Mouse (Mus musculus) G1E (cell line): ENCODE measurements around the gene Syce1l. TPM values are rescaled to one million over a fixed set of nuclear protein-coding genes. Genes with fewer than 3 reads are reported as not detected.

Experiments
- ATAC-seq: 2 replicates; pipeline ENCODE4 v1.8.0; 2016; ENCODE audit warnings: mild to moderate bottlenecking; ENCODE audit not compliant: insufficient number of reproducible peaks, poor library complexity, low FRiP score, severe bottlenecking; ENCODE audit errors: extremely low read depth
- DNase-seq: peaks from one replicate; pipeline ENCODE4 v3.0.0; 2012; ENCODE audit warnings: low spot score
- H3K27me3 ChIP-seq: 2 replicates; pipeline ENCODE4 v1.6.1; 2012; ENCODE audit warnings: mild to moderate bottlenecking, low read length, inconsistent platforms; ENCODE audit not compliant: insufficient read depth
- H3K36me3 ChIP-seq: replicated peaks from 2 replicates; pipeline ENCODE3; 2012; ENCODE audit warnings: mild to moderate bottlenecking, inconsistent platforms
- H3K4me1 ChIP-seq: 2 replicates; pipeline ENCODE4 v1.6.1; 2012; ENCODE audit warnings: low read depth, low read length, inconsistent platforms, mixed read lengths; ENCODE audit not compliant: insufficient read depth
- H3K4me3 ChIP-seq: 2 replicates; pipeline ENCODE4 v1.5.1; 2012; ENCODE audit warnings: low read depth, mild to moderate bottlenecking, inconsistent platforms, low read length, moderate library complexity, mixed read lengths
- H3K9me3 ChIP-seq: replicated peaks from 2 replicates; pipeline ENCODE4 v1.6.1; 2012; ENCODE audit warnings: inconsistent platforms
- CTCF ChIP-seq: IDR thresholded peaks from 2 replicates; pipeline ENCODE4 v1.5.1; 2012; ENCODE audit warnings: low read depth, low read length, inconsistent platforms, mixed read lengths
- GATA1 ChIP-seq: IDR thresholded peaks from 2 replicates; pipeline ENCODE4 v1.6.1; 2012; ENCODE audit warnings: borderline replicate concordance, low read length, inconsistent platforms, mixed read lengths
- GATA2 ChIP-seq: IDR thresholded peaks from 2 replicates; pipeline ENCODE4 v1.6.1; 2012; ENCODE audit warnings: low read depth, low read length, inconsistent platforms, borderline replicate concordance
- POLR2AphosphoS5 ChIP-seq: IDR thresholded peaks from 2 replicates; pipeline ENCODE4 v1.6.1; 2012; ENCODE audit warnings: low read depth, low read length, inconsistent platforms; ENCODE audit not compliant: insufficient replicate concordance
- TAL1 ChIP-seq: conservative IDR thresholded peaks from 2 replicates; pipeline ENCODE4 v1.6.1; 2012; ENCODE audit warnings: low read depth, low read length, inconsistent platforms, mixed read lengths
- polyA plus RNA-seq: library from polyadenylated mRNA; stranded (reverse); fragments of >175 nt; gene quantifications from 2 replicates; pipeline ENCODE4 v1.2.3, GENCODE M21; 2012
- total RNA-seq, 2 experiments: library from RNA; stranded (forward) in 1 of 2; stranded (reverse) in 1 of 2; fragments of 200-1000 nt in 1 of 2; fragments of >200 nt in 1 of 2; fragmentation: Nextera tagmentation in 1 of 2; gene quantifications; 2 replicates each; pipeline ENCODE4 v1.2.3; 2014 to 2017

The Syce1l gene
- total and polyA plus RNA-seq, 3 experiments, result 0.12 TPM; not detected in 2

DNA sequence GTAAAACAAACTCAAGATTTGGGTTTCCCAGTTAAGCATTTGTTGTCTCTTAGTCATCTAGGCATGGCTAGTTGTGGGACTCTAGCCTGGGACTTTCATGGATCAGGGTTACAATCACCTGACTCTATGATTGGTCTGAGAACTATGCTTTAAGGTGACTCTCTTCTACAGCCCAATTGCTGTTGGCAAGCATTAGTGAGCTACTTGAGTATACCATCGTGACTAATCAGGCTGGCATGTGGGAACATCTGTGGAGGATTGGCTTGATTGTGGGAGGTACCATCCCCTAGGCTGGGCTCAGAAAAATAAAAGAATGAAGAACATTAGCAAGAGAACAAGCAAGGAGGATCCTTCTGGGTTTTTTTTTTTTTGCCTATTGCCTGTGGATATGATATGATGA is 33.8 kb downstream of the Syce1l start:
- DNase-seq (no peak), ATAC-seq (no peak)
- no peak overlapping the region for H3K4me3 ChIP-seq
- H3K9me3 ChIP-seq, result peaks cover 21% of the 10 kb centered on the region
- H3K4me1 ChIP-seq, result no peaks in the 10 kb centered on the region
- H3K27me3 ChIP-seq, result no peaks in the 10 kb centered on the region
- H3K36me3 ChIP-seq, result no peaks in the 10 kb centered on the region
- TF ChIP-seq CTCF (no peak), TAL1 (no peak), POLR2AphosphoS5 (no peak), GATA2 (no peak), GATA1 (no peak)

DNA sequence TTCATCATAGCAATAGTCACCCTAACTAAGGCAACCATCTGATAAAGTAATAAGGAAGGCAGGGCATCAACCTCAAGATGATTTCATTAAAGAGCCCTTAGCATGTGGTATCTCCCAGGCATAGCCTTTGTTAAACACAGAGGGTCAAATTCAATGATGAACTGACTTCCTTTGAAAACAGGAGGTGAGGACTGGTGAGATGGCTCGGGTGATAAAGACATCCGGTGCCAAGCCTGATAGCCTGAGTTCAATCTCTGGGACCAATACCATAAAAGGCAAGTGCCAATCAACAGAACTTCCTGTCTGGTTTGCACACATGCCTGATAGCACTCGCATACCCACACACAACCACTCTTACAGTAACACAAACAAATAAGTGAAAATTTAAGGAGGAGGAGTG is 36.3 kb downstream of the Syce1l start:
- DNase-seq (no peak), ATAC-seq (no peak)
- Histone ChIP-seq H3K4me3 (no peak overlapping the region), H3K27me3 (no peaks in the 10 kb centered on the region), H3K36me3 (no peaks in the 10 kb centered on the region), H3K9me3 (peaks cover 6% of the 10 kb centered on the region; the same call in 1 of the 2 replicates), H3K4me1 (no peaks in the 10 kb centered on the region)
- no peak for TF ChIP-seq CTCF
- no peak for TF ChIP-seq POLR2AphosphoS5

DNA sequence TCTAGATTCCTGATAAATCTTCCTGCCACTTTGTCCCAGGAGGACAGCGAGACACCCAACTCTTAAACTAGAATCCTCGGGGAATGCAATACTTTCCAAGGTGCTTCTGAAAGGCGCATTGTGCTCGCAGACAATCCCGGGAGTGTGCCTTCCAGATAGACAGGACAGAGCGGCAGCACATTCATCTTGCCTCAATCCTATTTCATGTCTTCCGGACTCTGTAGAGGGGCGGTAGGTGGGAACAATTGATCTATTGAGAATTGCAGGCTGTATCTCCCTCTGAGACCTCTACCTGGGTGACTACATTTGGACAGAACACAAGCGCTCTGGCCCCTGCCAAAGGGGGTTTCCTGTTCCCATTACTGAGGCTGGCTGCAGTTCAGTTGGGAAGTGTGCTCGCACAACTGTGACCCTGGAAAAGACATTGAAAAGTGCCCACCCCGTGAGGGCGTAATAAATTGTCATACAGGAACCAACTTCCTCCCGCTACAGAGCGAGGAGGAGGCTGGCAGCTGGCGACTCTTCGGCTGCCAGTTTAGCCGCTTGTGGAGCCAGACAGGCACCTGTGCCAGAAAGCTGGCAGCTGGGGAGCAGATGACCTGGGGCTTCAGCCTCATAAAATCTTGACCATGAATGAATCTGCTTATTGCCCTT is 45.0 kb downstream of the Syce1l start:
- TF ChIP-seq TAL1 (no peak), GATA2 (no peak), GATA1 (no peak), CTCF (no peak), POLR2AphosphoS5 (no peak)
- no peak for ATAC-seq

GRCm38 (mm10) chr8:113688543-113688915 is 45.5 kb downstream of the Syce1l start:
- Histone ChIP-seq H3K9me3 (peaks cover 31% of the 10 kb centered on the region), H3K36me3 (no peaks in the 10 kb centered on the region), H3K4me1 (no peaks in the 10 kb centered on the region), H3K4me3 (no peak overlapping the region), H3K27me3 (no peaks in the 10 kb centered on the region)
- no peak for TF ChIP-seq TAL1
- TF ChIP-seq CTCF, result no peak
- no peak for TF ChIP-seq GATA1
- no peak for ATAC-seq
- no peak for DNase-seq

More for the DNA sequence above, 45.0 kb downstream of the Syce1l start:
- H3K4me1 ChIP-seq, result no peaks in the 10 kb centered on the region
- peaks cover 28% of the 10 kb centered on the region for H3K9me3 ChIP-seq
- H3K4me3 ChIP-seq, result no peak overlapping the region
- H3K27me3 ChIP-seq, result no peaks in the 10 kb centered on the region
- no peaks in the 10 kb centered on the region for H3K36me3 ChIP-seq
- no peak for DNase-seq

DNA sequence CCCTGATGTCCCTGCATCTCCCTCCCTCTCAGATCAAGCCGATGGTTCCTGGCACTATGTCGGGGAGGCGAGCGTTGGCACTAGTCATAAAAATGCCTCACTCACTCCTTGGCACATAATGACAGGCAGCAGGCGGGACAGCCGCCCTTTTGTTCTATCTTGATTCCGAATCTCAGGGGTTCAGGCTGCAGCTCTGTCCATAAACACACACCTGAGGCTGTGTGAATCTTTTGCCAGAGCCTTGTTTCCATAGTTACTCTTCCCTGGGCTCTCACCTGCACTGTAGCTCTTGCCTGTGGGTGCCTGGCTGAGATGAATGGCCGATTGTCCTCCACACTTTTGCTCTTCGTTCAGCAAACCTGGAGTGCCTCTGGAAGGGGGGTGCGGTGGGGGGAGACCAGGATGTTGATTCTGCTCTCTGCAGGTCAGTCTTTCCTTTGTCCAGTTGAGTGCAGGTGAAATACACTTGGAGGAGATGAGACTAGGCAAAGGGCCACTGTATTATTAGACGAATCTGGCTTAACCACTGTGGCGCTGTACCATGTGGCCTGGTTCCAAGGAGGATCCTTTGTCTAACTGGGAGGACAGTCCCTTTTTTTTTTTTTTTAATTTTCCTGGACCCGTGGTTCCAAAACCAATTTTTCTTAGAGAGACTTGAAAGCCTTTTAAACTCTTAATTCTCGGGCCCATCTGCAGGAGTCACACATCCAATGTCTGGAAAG is 48.8 kb downstream of the Syce1l start:
- Histone ChIP-seq H3K4me1 (no peaks in the 10 kb centered on the region), H3K4me3 (no peak overlapping the region), H3K27me3 (no peaks in the 10 kb centered on the region), H3K36me3 (no peaks in the 10 kb centered on the region), H3K9me3 (peaks cover 35% of the 10 kb centered on the region)
- TF ChIP-seq GATA1 (no peak), TAL1 (no peak), CTCF (no peak), POLR2AphosphoS5 (no peak), GATA2 (no peak)
- ATAC-seq, result no peak
- no peak for DNase-seq

- H3K4me1 ChIP-seq, result no peaks in the 10 kb centered on the region
- no peaks in the 10 kb centered on the region for H3K27me3 ChIP-seq
- peaks cover 45% of the 10 kb centered on the region for H3K9me3 ChIP-seq
- no peak overlapping the region for H3K4me3 ChIP-seq
- no peak for TF ChIP-seq GATA1
- H3K36me3 ChIP-seq, result no peaks in the 10 kb centered on the region
- DNase-seq (no peak), ATAC-seq (no peak)
Observed at GRCm38 (mm10) chr8:113704968-113705367, 62.0 kb downstream of the Syce1l start.

Other genes starting within 250 kb of the Syce1l start
- gene Mon1b, start 7.6 kb upstream of the Syce1l start, total RNA-seq (2014; fragmentation: Nextera tagmentation), result 16.6 and 22.4 TPM in 2 replicates
- 15.7 and 16.3 TPM in 2 replicates for gene Mon1b, start 7.6 kb upstream of the Syce1l start, total RNA-seq (2017)
- gene Mon1b, start 7.6 kb upstream of the Syce1l start, polyA plus RNA-seq, result 14.7 and 15.7 TPM in 2 replicates
- not detected in 2 replicates for gene Adamts18, start 205.5 kb downstream of the Syce1l start, total RNA-seq (2014; fragmentation: Nextera tagmentation)
- gene Adamts18, start 205.5 kb downstream of the Syce1l start, total RNA-seq (2017), result 0.16 and 0.17 TPM in 2 replicates
- not detected in 2 replicates for gene Adamts18, start 205.5 kb downstream of the Syce1l start, polyA plus RNA-seq